15 mouse cellular contexts compared by ENCODE assay signal in genomic region chr17:51903885-51904284, GRCm38 (mm10).
DNase-seq lines count a peak whose midpoint lies in the region; ATAC-seq and TF ChIP-seq lines count a peak whose summit lies in the region.
"Had no signal": no experiment of that assay in that cellular context is flagged by ENCODE, and none has a peak within 500 bp of the region (broad histone marks: within the 10 kb centered on the region; RNA-seq: fewer than 3 reads in every experiment).

No protein-coding gene starts in this region.

- H3K27me3 ChIP-seq in small intestine, adult 2 months (ENCODE audit: control insufficient read depth, insufficient read depth, low read length), result no peaks in the 10 kb centered on the region
- H3K27me3 ChIP-seq: embryonic facial prominence, embryonic 13.5 days; forebrain, embryonic 12.5 days; limb, embryonic 12.5 days had no signal

- no peaks in the 10 kb centered on the region for H3K4me1 ChIP-seq in small intestine, adult 2 months (ENCODE audit: control insufficient read depth, insufficient read depth, insufficient read length, low read length)
- H3K4me1 ChIP-seq: forebrain, embryonic 12.5 days; limb, embryonic 12.5 days had no signal

- 51% methylated on average over 3 of the region's 3 CpGs for WGBS in small intestine, adult 2 months

- peak overlapping the region; percentile 15; the same call in 1 of the 2 replicates for H3K27ac ChIP-seq in small intestine, adult 2 months (ENCODE audit: insufficient read depth, low read depth, low read length)
- H3K27ac ChIP-seq: embryonic facial prominence, embryonic 13.5 days; forebrain, embryonic 12.5 days; limb, embryonic 12.5 days had no signal

- no peak overlapping the region for H3K4me3 ChIP-seq in small intestine, adult 2 months (ENCODE audit: low read depth, low read length)
- H3K4me3 ChIP-seq: embryonic facial prominence, embryonic 13.5 days; forebrain, embryonic 12.5 days; limb, embryonic 12.5 days had no signal

- ATAC-seq in hematopoietic stem cell, adult 5-6 weeks (replicated peaks in 1 of 2; ENCODE audit: insufficient read depth in 1 of 2, low FRiP score in 2 of 2, low TSS enrichment in 1 of 2, low read depth in 1 of 2, poor library complexity in 2 of 2, severe bottlenecking in 2 of 2), result peak; percentile 48 to 53; a peak in 3 of 4 replicates

- H3K36me3 ChIP-seq in small intestine, adult 2 months (ENCODE audit: control insufficient read depth, insufficient read depth, low read length), result no peaks in the 10 kb centered on the region
- H3K36me3 ChIP-seq: embryonic facial prominence, embryonic 13.5 days; forebrain, embryonic 12.5 days; limb, embryonic 12.5 days had no signal

- peak; percentile 49 to 58 for DNase-seq in CD8-positive naive resting alpha-beta T cell, adult 2 months (ENCODE audit: low read depth in 2 of 2, low spot score in 2 of 2)
- DNase-seq in thymus, postnatal 25 days, result peak; percentile 61
- DNase-seq in kidney, postnatal 4 days, result no peak
- no peak for DNase-seq in heart, postnatal 4 days
- DNase-seq in adrenal gland, postnatal 36 days, result no peak
- DNase-seq: adrenal gland, adult 8-10 months; heart, postnatal 14 days; kidney, postnatal 25 days; lung, embryonic 14.5 days; right cerebral cortex, postnatal 14 days had no signal

- no peak for TF ChIP-seq POLR2A in small intestine, adult 2 months (IDR thresholded peaks at IDR 0.05; ENCODE audit: low read depth, low read length)

- no peak for TF ChIP-seq CTCF in small intestine, adult 2 months (IDR thresholded peaks at IDR 0.05; ENCODE audit: extremely low read depth, insufficient read length, insufficient replicate concordance, low read depth, low read length)

Comparison
In these comparisons a context has a peak if more than half of its experiments do, and no peak if none do; other contexts are left out.
1. DNase-seq: peak in CD8-positive naive resting alpha-beta T cell, adult 2 months (2 of 2) and thymus, postnatal 25 days (single experiment); none in kidney, postnatal 4 days (0 of 2), heart, postnatal 4 days (single experiment) and adrenal gland, postnatal 36 days (0 of 2).